Mouse (Mus musculus): ENCODE data around the gene Sipa1l2. TPM values are rescaled to one million over a fixed set of nuclear protein-coding genes. Genes with fewer than 3 reads are reported as not detected.

Sipa1l2 gene
- polyA plus RNA-seq, 1 experiment from 2014 or later = 10.0 TPM

GRCm38 (mm10) chr8:125488747-125489146 is 80.9 kb downstream of the Sipa1l2 start:
- peaks cover 12% of the 10 kb centered on the region for H3K4me1 ChIP-seq (ENCODE audit: control insufficient read depth, insufficient read depth, low read length)
- no peak overlapping the region for H3K4me2 ChIP-seq (ENCODE audit: low read depth, low read length)
- H3K9me3 ChIP-seq (ENCODE audit: control insufficient read depth, low read length) = no peaks in the 10 kb centered on the region
- H3K9ac ChIP-seq (ENCODE audit: low read depth, low read length) = no peak overlapping the region
- no peaks in the 10 kb centered on the region for H3K27me3 ChIP-seq (replicated peaks; ENCODE audit: control insufficient read depth, insufficient read depth, low read length)
- WGBS = 42% methylated on average over 1 of the region's 1 CpGs
- H3K36me3 ChIP-seq (ENCODE audit: control insufficient read depth, insufficient read depth, low read length) = peaks cover 38% of the 10 kb centered on the region; the same call in 1 of the 2 replicates
- no peak for DNase-seq (ENCODE audit: low spot score)
- H3K27ac ChIP-seq (replicated peaks; ENCODE audit: low read depth, low read length) = no peak overlapping the region
- H3K4me3 ChIP-seq (ENCODE audit: low read depth, low read length) = no peak overlapping the region
- ATAC-seq (ENCODE audit: low read depth) = no peak

DNA sequence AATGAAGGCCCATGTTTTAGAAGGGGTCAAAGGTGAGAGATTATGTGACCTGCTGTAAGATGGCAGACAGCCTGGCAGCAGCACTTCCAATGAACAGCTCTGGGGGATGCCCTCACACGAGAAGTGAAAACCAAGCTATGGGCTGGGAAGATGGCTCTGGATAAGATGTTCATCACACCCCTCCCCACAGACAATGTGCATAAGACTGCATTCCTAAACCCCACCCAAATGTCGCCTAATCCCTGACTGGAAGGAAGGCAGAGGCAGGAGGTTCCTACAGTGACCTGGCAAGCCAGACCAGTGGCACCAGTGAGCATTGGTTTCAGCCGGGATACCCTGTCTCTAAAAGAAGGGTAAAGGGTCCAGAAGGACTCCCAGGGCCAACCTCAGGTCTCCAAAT is 83.9 kb downstream of the Sipa1l2 start:
- Histone ChIP-seq H3K27me3 (replicated peaks; ENCODE audit: control insufficient read depth, insufficient read depth, low read length) (no peaks in the 10 kb centered on the region), H3K27ac (replicated peaks; ENCODE audit: low read depth, low read length) (no peak overlapping the region), H3K4me2 (ENCODE audit: low read depth, low read length) (no peak overlapping the region), H3K9me3 (ENCODE audit: control insufficient read depth, low read length) (no peaks in the 10 kb centered on the region), H3K4me1 (ENCODE audit: control insufficient read depth, insufficient read depth, low read length) (peaks cover 12% of the 10 kb centered on the region), H3K9ac (ENCODE audit: low read depth, low read length) (no peak overlapping the region), H3K36me3 (ENCODE audit: control insufficient read depth, insufficient read depth, low read length) (peaks cover 38% of the 10 kb centered on the region), H3K4me3 (ENCODE audit: low read depth, low read length) (no peak overlapping the region)
- 97% methylated on average over 3 of the region's 3 CpGs for WGBS
- DNase-seq (ENCODE audit: low spot score) (no peak), ATAC-seq (ENCODE audit: low read depth) (no peak)

DNA sequence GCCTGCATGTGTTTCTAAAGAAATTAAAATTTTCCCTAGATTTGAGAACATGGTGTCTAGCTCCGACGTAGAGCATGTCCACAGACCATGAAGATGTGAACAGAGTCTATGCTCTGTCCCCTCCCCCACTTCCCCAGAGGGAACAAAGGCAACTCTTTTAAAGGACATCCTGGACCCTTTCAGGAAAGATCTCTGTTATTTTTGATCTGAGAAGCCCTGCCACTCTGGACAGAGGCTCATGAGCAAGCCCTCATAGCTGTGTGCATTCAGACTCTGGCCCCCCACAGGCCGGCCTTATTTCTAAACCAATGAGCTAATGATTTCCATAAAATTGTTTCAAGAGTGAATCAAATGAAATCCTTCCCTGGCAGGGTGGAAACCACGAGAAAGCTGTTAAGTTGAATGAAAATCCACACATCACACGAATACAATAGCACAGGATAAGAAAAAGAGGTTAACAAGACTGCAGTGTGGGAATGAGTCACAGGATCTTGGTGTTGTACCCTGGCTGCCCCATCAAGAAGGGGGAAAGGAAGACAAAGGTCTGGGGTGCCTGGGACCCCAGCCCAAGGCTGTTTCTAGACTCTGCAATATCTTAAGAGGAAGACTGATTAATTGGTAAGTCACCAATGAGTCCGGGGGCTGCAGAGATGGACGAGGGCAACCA is 84.9 kb downstream of the Sipa1l2 start:
- H3K4me1 ChIP-seq (ENCODE audit: control insufficient read depth, insufficient read depth, low read length) = peaks cover 12% of the 10 kb centered on the region
- DNase-seq (ENCODE audit: low spot score) (peak; percentile 32), ATAC-seq (ENCODE audit: low read depth) (no peak)
- no peaks in the 10 kb centered on the region for H3K9me3 ChIP-seq (ENCODE audit: control insufficient read depth, low read length)
- H3K9ac ChIP-seq (ENCODE audit: low read depth, low read length) = no peak overlapping the region
- no peak overlapping the region for H3K27ac ChIP-seq (replicated peaks; ENCODE audit: low read depth, low read length)
- no peak overlapping the region for H3K4me2 ChIP-seq (ENCODE audit: low read depth, low read length)
- peaks cover 38% of the 10 kb centered on the region for H3K36me3 ChIP-seq (ENCODE audit: control insufficient read depth, insufficient read depth, low read length)
- 41% methylated on average over 7 of the region's 7 CpGs for WGBS
- H3K4me3 ChIP-seq (ENCODE audit: low read depth, low read length) = no peak overlapping the region
- H3K27me3 ChIP-seq (replicated peaks; ENCODE audit: control insufficient read depth, insufficient read depth, low read length) = no peaks in the 10 kb centered on the region

DNA sequence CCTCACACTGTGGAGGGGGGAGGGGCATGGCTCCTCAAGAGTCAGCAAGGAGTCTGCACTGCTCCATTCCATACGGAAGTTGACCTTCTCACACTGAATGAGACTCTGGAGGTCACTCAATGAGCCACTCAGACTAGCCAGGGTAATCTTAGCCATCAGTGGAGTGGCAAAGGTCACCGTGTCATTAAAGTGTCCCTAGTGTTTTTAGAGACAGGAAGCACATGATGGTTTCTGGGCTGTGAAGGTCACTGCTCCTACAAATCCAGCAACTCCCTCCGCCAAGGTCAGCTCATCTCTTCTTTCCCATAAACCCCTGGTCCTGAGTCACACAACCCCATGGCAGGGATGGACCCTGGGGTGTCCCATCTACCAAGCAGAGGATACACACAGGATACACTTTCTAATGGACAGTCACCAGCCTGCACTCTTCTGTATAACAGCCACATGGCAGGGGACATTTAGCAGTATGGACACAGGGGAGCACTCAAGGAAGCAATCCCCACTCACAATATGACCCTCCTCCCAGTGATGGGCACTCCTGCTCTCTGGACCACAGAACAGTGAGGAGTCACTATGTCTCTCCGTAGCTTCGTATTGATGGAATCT is 87.0 kb downstream of the Sipa1l2 start:
- H3K9me3 ChIP-seq (ENCODE audit: control insufficient read depth, low read length) = no peaks in the 10 kb centered on the region
- no peak overlapping the region for H3K4me3 ChIP-seq (ENCODE audit: low read depth, low read length)
- WGBS = 66% methylated on average over 5 of the region's 5 CpGs
- DNase-seq (ENCODE audit: low spot score) (no peak), ATAC-seq (ENCODE audit: low read depth) (no peak)
- H3K4me1 ChIP-seq (ENCODE audit: control insufficient read depth, insufficient read depth, low read length) = peaks cover 12% of the 10 kb centered on the region
- H3K9ac ChIP-seq (ENCODE audit: low read depth, low read length) = no peak overlapping the region
- H3K4me2 ChIP-seq (ENCODE audit: low read depth, low read length) = no peak overlapping the region
- H3K27ac ChIP-seq (replicated peaks; ENCODE audit: low read depth, low read length) = no peak overlapping the region
- peaks cover 35% of the 10 kb centered on the region for H3K36me3 ChIP-seq (ENCODE audit: control insufficient read depth, insufficient read depth, low read length)
- no peaks in the 10 kb centered on the region for H3K27me3 ChIP-seq (replicated peaks; ENCODE audit: control insufficient read depth, insufficient read depth, low read length)

DNA sequence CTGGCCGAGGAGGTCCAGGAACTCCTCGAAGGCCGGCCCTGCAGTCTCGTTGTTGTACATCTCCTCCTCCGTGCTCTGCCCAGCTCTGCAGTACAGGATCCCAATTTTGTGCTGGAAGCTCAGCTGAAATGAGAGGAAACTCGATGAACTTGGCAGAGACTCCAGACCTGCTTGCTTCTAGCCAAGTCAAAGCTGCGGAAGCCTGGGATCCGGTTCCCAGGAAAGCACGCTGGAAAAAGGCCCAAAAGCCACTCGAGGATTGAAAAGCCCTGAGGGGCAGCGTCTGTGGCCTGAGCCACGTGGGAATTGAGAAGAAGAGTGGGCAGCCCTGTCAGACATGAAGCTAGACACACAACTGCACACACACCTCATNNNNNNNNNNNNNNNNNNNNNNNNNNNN is 94.7 kb downstream of the Sipa1l2 start:
- Histone ChIP-seq H3K27ac (replicated peaks; ENCODE audit: low read depth, low read length) (peak overlapping the region; percentile 74), H3K9ac (ENCODE audit: low read depth, low read length) (no peak overlapping the region), H3K9me3 (ENCODE audit: control insufficient read depth, low read length) (no peaks in the 10 kb centered on the region), H3K4me2 (ENCODE audit: low read depth, low read length) (no peak overlapping the region), H3K4me3 (ENCODE audit: low read depth, low read length) (no peak overlapping the region), H3K27me3 (replicated peaks; ENCODE audit: control insufficient read depth, insufficient read depth, low read length) (no peaks in the 10 kb centered on the region), H3K36me3 (ENCODE audit: control insufficient read depth, insufficient read depth, low read length) (peaks cover 18% of the 10 kb centered on the region), H3K4me1 (ENCODE audit: control insufficient read depth, insufficient read depth, low read length) (0 out of 2 replicates have a peak, but pooled peaks cover 12% of the 10 kb centered on the region)
- WGBS = 56% methylated on average over 12 of the region's 12 CpGs
- peak; percentile 50 for ATAC-seq (ENCODE audit: low read depth)
- DNase-seq (ENCODE audit: low spot score) = peak; percentile 89

DNA sequence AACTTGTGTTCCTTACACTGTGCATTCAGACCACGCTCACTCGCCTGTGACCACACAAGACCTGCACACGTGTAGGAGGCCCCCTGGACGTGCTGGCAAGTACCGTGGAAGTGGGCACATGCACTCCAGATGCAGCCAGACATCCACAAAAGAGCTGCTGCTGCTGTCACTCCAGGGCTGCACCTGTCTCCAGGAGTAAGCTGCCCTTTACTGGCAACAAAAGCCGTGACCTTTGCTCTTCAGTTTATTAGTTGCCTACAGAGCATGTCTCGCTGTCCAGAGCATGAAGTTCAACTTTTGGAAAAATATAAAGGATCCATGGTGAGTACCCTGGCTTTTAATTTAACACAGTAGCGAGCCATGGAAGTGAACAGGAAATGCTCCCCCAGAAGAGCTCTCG is 98.2 kb downstream of the Sipa1l2 start:
- H3K27me3 ChIP-seq (replicated peaks; ENCODE audit: control insufficient read depth, insufficient read depth, low read length) = no peaks in the 10 kb centered on the region
- no peak overlapping the region for H3K4me3 ChIP-seq (ENCODE audit: low read depth, low read length)
- no peaks in the 10 kb centered on the region for H3K9me3 ChIP-seq (ENCODE audit: control insufficient read depth, low read length)
- H3K36me3 ChIP-seq (ENCODE audit: control insufficient read depth, insufficient read depth, low read length) = peaks cover 42% of the 10 kb centered on the region
- ATAC-seq (ENCODE audit: low read depth) (no peak), DNase-seq (ENCODE audit: low spot score) (no peak)
- H3K4me1 ChIP-seq (ENCODE audit: control insufficient read depth, insufficient read depth, low read length) = 0 out of 2 replicates have a peak, but pooled peaks cover 12% of the 10 kb centered on the region
- H3K27ac ChIP-seq (replicated peaks; ENCODE audit: low read depth, low read length) = no peak overlapping the region
- H3K4me2 ChIP-seq (ENCODE audit: low read depth, low read length) = no peak overlapping the region
- no peak overlapping the region for H3K9ac ChIP-seq (ENCODE audit: low read depth, low read length)
- WGBS = 68% methylated on average over 9 of the region's 9 CpGs

DNA sequence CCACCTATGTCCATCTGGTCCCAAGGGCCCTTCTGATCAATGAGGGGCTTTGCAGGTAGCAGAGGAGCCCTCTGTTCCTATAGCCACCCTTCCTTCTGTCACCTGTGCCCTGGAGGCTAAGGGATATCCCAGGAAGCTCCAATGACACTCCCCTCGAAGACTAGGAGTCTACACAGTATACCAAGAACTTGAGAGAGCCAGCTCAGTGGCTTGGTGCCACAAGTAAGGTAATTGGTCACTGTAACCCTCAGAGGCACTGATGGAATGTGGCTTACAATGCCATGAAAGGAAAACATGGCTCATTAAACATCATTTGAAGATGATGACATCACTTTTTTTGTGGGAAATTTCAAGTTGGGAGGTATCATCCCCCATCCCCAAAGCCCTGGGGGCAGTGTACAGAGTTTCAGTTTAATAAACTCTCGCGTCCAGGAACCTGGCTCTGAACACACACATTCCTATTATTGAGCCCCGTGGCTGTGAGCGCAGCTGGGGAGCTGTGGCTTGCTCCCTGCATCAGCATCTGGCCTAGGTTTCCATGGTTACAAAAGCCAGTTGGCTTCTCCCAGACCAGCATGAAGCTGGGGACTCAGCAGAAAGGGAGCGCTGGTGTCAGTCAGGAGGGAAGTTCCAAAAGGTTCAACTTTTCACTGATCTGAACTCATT is 104.3 kb downstream of the Sipa1l2 start:
- H3K9me3 ChIP-seq (ENCODE audit: control insufficient read depth, low read length) = no peaks in the 10 kb centered on the region
- H3K4me3 ChIP-seq (ENCODE audit: low read depth, low read length) = no peak overlapping the region
- peaks cover 7% of the 10 kb centered on the region for H3K4me1 ChIP-seq (ENCODE audit: control insufficient read depth, insufficient read depth, low read length)
- ATAC-seq (ENCODE audit: low read depth) (peak; percentile 47; the same call in 1 of the 2 replicates), DNase-seq (ENCODE audit: low spot score) (peak; percentile 72)
- WGBS = 20% methylated on average over 6 of the region's 6 CpGs
- H3K4me2 ChIP-seq (ENCODE audit: low read depth, low read length) = no peak overlapping the region
- H3K9ac ChIP-seq (ENCODE audit: low read depth, low read length) = no peak overlapping the region
- H3K36me3 ChIP-seq (ENCODE audit: control insufficient read depth, insufficient read depth, low read length) = peaks cover 40% of the 10 kb centered on the region
- H3K27me3 ChIP-seq (replicated peaks; ENCODE audit: control insufficient read depth, insufficient read depth, low read length) = no peaks in the 10 kb centered on the region
- no peak overlapping the region for H3K27ac ChIP-seq (replicated peaks; ENCODE audit: low read depth, low read length)

DNA sequence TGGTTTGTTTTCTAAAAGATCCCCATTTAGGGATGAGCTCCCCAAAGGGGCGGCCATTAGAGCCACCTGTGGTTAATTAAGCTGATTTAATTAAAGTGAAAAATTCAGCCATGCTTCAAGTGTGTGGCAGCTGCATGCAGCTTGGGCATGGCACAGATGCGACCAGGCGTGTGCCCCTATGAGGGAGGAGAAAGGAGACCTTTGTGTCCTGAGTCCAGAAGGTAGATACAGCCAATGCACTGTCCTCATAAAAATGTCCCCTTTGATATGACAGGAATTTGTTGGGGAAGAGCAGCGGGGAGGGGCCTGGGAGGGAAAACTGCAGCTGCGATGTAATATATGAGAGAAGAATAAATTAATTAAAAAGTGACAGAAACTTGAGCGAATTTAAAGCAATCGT is 106.7 kb downstream of the Sipa1l2 start:
- peaks cover 22% of the 10 kb centered on the region for H3K36me3 ChIP-seq (ENCODE audit: control insufficient read depth, insufficient read depth, low read length)

More for the DNA sequence above, 106.7 kb downstream of the Sipa1l2 start:
- H3K9me3 ChIP-seq (ENCODE audit: control insufficient read depth, low read length) = no peaks in the 10 kb centered on the region
- H3K27me3 ChIP-seq (replicated peaks; ENCODE audit: control insufficient read depth, insufficient read depth, low read length) = no peaks in the 10 kb centered on the region
- H3K9ac ChIP-seq (ENCODE audit: low read depth, low read length) = no peak overlapping the region
- H3K27ac ChIP-seq (replicated peaks; ENCODE audit: low read depth, low read length) = no peak overlapping the region
- ATAC-seq (ENCODE audit: low read depth) = no peak
- no peak overlapping the region for H3K4me3 ChIP-seq (ENCODE audit: low read depth, low read length)
- no peak for DNase-seq (ENCODE audit: low spot score)
- no peak overlapping the region for H3K4me2 ChIP-seq (ENCODE audit: low read depth, low read length)
- 63% methylated on average over 7 of the region's 7 CpGs for WGBS
- H3K4me1 ChIP-seq (ENCODE audit: control insufficient read depth, insufficient read depth, low read length) = peaks cover 7% of the 10 kb centered on the region

Measured in embryonic facial prominence, embryonic 14.5 days (tissue).